Mouse (Mus musculus) embryo, embryonic 10 days (tissue): ENCODE measurements at regions not wholly inside any gene's neighbourhood (a gene's known extent, or its start where the extent isn't known, plus 50 kb on each side); places are given as distances from the start of the nearest gene placed in this dataset.
"Not testable (repeated sequence)": the region's sequence is repeated elsewhere in the genome, so short reads cannot be mapped to it uniquely, and the experiment has no call there.

ENCODE experiments used
- DNase-seq: peaks from one replicate; pipeline ENCODE4 v3.0.0-alpha.2; 2015; ENCODE audit warnings: low spot score

- no peak for DNase-seq
These were observed 1302.6 kb upstream of the Sel1l start for GRCm38 (mm10) chr12:93151530-93151929.

DNA sequence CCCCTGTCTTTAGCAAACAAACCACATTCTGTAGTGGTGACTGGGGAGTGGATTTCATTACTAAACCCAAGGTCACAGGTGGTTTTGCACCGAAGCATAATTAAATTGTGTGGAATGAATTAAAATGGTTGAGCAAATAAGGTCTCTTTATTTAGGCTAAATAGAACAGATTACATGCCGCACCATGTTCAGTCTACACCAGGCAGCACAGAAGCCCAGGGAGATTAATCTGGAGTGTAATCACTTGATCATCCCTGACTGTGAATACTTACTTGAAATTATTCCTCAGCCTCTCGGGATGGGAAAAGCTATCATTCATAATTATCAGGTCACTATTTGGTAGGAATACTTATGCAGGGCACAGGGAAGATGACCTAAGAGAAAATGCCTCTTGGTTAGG lies 1293.3 kb upstream of the Sel1l start:
- DNase-seq, result no peak

GRCm38 (mm10) chr12:93136395-93136794 lies 1287.4 kb upstream of the Sel1l start:
- no peak for DNase-seq

- no peak for DNase-seq
These were observed 1273.3 kb upstream of the Sel1l start for GRCm38 (mm10) chr12:93122216-93122615.

DNA sequence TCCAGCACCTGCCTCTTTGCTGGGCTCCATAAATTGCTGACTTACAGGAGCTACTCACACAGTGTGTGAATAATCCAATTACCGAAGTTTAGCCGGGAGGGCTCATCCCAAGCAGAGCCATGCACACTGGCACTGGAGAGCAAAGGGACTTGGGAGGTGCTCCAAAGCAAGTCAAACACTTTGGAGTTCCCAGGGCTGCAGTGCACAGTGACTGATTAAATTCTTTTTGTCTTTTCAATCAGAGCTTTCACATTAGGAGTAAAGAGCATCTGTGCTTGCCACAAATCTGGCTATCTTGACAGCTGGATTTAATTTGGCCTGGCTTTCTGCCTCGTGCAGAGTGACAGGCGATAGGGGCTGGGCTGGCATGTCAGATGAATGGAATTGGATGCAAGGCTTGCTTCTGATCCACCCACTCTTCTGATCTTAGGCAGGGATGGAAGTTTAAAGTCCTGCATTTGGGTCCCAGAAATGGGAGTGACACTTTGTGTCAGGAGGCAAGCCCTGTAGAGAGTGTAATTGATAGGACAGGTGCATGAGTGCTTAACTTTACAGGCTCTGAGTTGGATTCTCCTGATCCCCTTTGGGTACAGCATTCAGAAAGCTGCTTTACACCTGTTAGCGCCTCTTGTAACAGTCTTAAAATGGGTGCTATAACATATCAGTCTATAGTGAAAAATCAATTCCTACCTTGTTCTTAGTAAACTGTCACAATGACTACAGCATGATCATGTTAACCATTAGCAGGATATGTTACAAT lies 1239.3 kb upstream of the Sel1l start:
- peak; percentile 51 for DNase-seq

- no peak for DNase-seq
These were observed 1214.9 kb upstream of the Sel1l start for GRCm38 (mm10) chr12:93063864-93064263.

GRCm38 (mm10) chr12:93019633-93020032 lies 1170.7 kb upstream of the Sel1l start:
- DNase-seq, result no peak

DNA sequence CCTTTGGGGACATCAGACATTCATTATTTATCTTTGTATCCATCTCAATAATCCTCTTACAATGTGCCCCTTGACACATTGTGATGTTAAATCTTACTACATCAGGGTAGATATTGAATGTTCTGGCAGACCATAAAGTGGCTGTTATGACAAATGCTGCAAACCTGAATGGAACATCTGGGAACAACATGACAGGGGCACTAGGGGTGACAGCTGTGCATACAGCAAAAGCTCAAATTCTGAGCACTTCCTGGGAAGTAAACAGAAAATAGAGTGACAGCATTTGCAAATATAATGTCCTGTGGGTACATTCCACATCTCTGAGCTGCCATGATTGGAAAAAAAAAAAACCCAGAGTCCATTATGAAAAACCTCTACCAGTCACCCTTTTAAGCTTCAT lies 1162.6 kb upstream of the Sel1l start:
- DNase-seq, result no peak

- DNase-seq, result peak; percentile 35
These were observed 1157.9 kb upstream of the Sel1l start for GRCm38 (mm10) chr12:93006844-93007365.

- DNase-seq, result no peak
These were observed 1154.2 kb upstream of the Sel1l start for GRCm38 (mm10) chr12:93003125-93003524.

DNA sequence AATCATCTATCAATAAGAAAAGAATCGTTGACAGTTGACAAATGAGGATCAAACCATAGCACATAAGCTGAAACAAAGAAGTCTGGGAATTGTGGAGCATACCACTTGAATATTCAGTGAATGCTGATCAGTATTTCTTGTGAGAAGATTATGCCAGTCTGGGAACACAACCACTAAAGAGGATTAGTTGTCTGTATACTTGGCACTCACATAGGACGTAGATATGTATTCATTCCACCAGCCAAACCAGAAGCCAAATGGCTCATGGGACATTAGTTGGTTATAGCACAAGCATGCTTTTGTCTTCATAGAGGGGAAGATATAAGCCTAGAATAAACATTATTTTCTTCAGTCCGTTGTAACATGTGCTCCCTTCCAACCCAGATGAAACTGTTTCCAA lies 1126.7 kb upstream of the Sel1l start:
- DNase-seq, result no peak

DNA sequence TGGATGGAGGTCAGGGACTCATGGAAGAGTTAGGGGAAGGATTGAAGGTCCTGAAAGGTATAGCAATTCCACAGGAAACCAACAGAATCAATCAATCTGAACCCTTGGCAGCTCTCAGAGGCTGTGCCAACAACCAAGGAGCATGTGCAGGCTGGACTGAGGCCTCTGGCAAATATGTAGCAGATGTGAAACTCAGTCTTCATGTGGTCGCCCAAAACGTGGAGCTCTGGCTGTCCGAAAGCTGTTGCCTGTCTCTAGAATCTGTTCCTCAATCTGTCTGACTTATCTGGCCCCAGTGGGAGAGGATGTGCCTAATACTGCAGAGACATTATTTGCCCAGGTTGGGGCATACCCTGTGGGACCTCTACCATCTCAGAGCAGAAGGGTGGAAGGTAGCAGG lies 1095.4 kb upstream of the Sel1l start:
- no peak for DNase-seq

DNA sequence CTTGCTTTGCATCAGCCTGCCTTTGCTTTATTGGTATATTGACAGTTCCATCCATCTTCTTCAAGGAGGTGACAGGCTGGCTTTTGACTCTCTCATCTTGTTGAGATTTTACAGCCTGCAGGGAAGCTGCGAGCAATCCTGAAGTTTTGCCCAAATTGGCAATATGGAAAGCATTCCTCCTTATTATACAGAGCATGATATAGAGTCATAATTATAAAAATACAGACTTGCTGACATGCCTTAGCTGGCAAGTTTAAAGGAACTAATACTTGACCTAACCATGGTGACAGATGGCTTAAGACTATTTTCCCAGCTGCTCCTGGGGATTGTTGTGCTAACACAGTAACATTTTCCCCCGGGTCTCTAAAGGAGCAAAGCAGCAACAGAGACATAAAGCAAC lies 1078.6 kb upstream of the Sel1l start:
- DNase-seq, result no peak

- DNase-seq, result no peak
These were observed 1078.0 kb upstream of the Sel1l start for GRCm38 (mm10) chr12:92926942-92927341.

GRCm38 (mm10) chr12:92919920-92920319 lies 1071.0 kb upstream of the Sel1l start:
- no peak for DNase-seq

GRCm38 (mm10) chr12:92916267-92916666 lies 1067.3 kb upstream of the Sel1l start:
- DNase-seq, result no peak

- DNase-seq, result no peak
These were observed 1066.8 kb upstream of the Sel1l start for GRCm38 (mm10) chr12:92915776-92916175.

- no peak for DNase-seq
These were observed 1066.2 kb upstream of the Sel1l start for GRCm38 (mm10) chr12:92915203-92915602.

- no peak for DNase-seq
These were observed 1055.4 kb upstream of the Sel1l start for GRCm38 (mm10) chr12:92904382-92904781.

DNA sequence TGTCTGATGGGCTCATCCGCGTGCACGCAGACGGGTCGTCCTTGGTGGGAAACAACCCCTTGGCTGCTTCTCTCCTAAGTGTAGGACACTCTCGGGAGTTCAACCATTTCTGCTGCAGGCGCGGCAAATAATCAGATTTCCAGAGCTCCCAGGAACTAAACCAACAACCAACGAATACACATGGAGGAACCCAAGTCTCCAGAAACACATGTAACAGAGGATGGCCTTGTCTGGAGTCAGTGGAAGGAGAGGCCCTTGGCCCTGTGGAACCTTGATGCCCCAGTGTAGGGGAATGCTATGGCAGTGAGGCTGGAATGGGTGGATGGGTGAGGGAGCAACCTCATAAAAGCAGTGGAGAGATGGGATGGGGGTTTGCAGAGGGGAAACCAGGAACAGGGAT lies 1043.4 kb upstream of the Sel1l start:
- no peak for DNase-seq

DNA sequence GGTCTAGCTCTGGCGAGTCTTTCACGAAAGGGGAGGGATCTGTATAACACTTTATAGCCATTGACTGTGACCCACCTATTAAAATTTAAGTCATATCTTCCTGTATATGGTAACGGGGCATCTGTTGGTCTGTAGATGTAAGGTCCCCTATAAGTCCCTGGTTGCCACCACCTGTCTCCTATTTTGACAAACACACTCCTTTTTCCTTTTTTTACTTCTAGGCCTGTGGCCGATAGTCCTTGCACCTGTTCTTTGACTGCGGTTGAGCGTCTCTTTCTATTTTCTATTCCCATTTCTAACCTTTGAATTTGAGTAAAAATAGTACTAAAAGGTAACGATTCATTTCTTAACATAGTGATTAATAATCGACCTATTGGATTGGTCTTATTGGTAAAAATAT lies 1042.7 kb upstream of the Sel1l start:
- not testable (repeated sequence) for DNase-seq

- not testable (repeated sequence) for DNase-seq
These were observed 1042.2 kb upstream of the Sel1l start for GRCm38 (mm10) chr12:92891126-92891525.

GRCm38 (mm10) chr12:92887747-92888146 lies 1038.8 kb upstream of the Sel1l start:
- no peak for DNase-seq
